Mouse (Mus musculus) adrenal gland, adult 2 months (tissue): ENCODE results near the gene Dmrt2. TPM values are rescaled to one million over a fixed set of nuclear protein-coding genes. Genes with fewer than 3 reads are reported as not detected.
A peak's percentile ranks its signal among the peaks of the same experiment; 100 is the strongest.

Experiments used
- DNase-seq: peaks from one replicate; pipeline ENCODE4 v3.0.0; 2021
- long read RNA-seq: library from polyadenylated mRNA; stranded (forward); transcript quantifications from one replicate; pipeline ENCODE4 v2.0.0, GENCODE M21; 2021
- polyA plus RNA-seq: library from polyadenylated mRNA; depleted of rRNA; stranded (reverse); fragments of >200 nt; gene quantifications from 2 replicates; pipeline ENCODE4 v1.2.3, GENCODE M21; 2012; rRNA removed
- total RNA-seq, 2 experiments: library from RNA; stranded (reverse); gene quantifications; 2 replicates each; pipeline ENCODE4 v1.2.3; 2021

The Dmrt2 gene
- total RNA-seq, result 10 to 100 TPM in 1 of 2 experiments, 1 to 10 TPM in 1; 2.5 to 11.1 TPM
- 4.3 and 8.2 TPM in 2 replicates for polyA plus RNA-seq
- long read RNA-seq, transcript Dmrt2-201 (4 exons, 2,337 nt), result major isoform, 8 of 12 reads
- long read RNA-seq, partial matches to known transcripts, result 1 of 12 reads
- long read RNA-seq, other reads (novel, unspliced or antisense), result 3 of 12 reads

DNA sequence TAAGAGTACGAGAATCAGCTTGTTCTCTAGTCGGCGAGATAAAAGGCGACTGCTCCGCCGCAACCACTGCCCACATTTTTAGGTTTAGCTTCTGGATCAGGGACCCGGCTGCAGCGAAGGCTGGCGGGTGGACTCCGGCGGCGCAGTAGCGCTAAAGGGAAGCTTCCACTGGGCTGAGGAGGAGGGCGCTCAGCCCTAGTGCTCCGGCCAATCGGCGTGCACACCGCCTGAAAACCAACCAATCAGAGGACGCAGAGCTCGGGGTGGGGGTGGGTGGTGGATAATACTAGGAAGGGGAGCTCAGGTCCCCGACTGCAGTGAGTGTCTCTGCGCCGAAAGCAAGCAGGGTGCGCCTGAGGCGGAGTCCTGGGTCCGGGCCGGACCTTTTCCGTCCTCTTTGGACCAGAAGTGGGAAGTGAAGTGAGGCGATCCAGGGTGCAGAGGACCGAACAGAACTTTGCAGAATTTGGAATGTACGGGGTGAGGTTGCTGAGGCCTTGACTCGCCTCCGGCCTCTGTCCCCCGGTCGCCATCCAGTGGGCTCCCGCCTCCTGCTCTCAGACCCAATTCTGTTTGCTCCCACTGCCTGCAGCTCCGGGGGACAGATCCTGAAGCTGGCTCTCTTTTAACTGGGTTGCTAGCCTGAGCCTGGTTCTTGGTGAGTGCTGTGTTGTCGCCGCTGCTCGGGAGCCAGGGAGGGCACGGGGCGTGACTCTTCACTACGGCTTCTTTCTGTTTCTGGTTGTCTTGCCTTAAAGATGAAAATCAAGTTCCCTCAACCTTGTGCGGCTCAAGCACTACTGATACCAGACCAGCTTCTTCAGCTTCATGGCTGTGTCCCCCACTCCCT, at the start of gene Dmrt2:
TSS of gene Dmrt2 (plus strand) at position 311 of the 850 bp plus-strand sequence.
- peak; percentile 88 for DNase-seq

- DNase-seq, result peak; percentile 69
These were observed 43.7 kb upstream of the Dmrt2 start for GRCm38 (mm10) chr19:25628490-25628889.

GRCm38 (mm10) chr19:25635119-25635518, 37.1 kb upstream of the Dmrt2 start:
- no peak for DNase-seq

GRCm38 (mm10) chr19:25635622-25636244, 36.5 kb upstream of the Dmrt2 start:
- DNase-seq, result peak; percentile 70

GRCm38 (mm10) chr19:25638766-25639361, 33.3 kb upstream of the Dmrt2 start:
- DNase-seq, result no peak

DNA sequence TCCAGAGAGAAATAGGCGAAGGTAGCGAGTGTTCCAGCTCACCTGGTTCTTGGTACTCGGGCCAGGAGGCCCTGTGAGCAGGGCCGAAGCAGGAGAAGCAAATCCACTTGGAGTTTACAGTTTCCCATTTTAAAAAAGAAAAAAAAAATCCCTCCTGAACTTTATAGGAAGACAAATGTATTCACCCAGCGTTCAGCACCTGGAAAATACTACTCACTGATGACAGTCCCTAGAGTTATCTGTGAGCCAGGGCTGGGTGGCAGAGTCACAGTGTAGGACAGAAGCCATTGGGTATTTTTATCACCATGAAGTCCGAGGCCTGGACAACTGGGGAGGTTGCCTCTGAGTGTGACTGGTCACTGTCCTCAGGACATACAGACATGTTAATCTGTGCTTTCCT, 30.4 kb upstream of the Dmrt2 start:
- no peak for DNase-seq

GRCm38 (mm10) chr19:25647136-25647535, 25.1 kb upstream of the Dmrt2 start:
- no peak for DNase-seq

DNA sequence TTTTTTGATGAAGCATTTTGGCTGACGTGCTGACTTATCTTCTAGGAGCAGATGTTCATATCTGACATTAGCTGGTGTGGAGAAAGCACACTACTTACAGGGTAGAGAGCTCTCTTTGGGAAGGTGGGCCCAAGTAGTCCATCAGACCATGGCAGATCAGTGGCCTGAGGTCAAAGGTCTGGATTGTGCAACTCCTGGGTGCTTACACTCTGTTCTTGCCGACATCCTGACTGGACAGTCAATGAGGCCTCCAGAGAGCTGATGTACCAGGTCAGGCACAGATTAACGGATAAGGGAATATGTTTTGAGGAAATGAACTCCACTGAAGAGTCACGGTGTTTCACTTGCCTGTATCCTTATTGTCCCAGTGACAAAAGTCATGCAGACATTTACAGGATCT, 23.5 kb upstream of the Dmrt2 start:
- DNase-seq, result no peak

DNA sequence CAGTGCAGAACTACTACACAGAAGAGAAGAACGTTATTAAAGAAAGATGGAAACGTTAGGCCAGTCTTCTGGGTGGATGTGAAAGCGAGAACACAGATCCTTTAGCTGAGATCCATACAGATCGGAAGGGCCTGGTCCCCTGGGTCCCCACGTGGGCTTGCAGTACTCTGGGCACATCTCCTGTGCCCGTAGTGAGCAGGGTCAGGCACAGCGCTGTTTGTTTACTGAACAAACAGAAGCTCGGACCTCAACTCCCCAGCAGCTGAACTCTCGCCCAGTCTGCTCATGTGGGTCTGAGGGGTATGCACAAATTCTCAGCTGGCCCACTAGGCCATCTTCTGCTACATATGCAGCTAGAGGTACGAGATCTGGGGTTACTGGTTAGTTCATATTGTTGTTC, 21.7 kb upstream of the Dmrt2 start:
- no peak for DNase-seq

DNA sequence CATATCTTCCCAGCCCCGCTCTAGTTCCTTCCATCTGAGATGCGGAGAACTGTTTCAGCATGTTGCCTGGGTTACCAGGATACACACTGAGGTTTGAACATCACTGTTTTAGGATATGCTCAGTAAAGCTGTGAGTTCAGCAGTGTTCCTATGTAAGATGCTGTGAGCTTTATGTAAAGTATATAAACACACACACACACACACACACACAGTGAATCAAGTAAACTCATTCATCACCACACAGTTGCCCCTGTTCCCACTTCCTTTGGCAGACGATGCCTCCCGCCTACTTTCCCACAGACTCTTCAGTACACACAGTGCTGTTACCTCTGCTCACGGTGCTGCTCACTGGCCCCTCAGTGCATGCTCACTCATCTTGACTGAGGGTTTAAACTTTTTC, 19.7 kb upstream of the Dmrt2 start:
- no peak for DNase-seq

- DNase-seq, result no peak
These were observed 18.0 kb upstream of the Dmrt2 start for GRCm38 (mm10) chr19:25654034-25654749.

DNA sequence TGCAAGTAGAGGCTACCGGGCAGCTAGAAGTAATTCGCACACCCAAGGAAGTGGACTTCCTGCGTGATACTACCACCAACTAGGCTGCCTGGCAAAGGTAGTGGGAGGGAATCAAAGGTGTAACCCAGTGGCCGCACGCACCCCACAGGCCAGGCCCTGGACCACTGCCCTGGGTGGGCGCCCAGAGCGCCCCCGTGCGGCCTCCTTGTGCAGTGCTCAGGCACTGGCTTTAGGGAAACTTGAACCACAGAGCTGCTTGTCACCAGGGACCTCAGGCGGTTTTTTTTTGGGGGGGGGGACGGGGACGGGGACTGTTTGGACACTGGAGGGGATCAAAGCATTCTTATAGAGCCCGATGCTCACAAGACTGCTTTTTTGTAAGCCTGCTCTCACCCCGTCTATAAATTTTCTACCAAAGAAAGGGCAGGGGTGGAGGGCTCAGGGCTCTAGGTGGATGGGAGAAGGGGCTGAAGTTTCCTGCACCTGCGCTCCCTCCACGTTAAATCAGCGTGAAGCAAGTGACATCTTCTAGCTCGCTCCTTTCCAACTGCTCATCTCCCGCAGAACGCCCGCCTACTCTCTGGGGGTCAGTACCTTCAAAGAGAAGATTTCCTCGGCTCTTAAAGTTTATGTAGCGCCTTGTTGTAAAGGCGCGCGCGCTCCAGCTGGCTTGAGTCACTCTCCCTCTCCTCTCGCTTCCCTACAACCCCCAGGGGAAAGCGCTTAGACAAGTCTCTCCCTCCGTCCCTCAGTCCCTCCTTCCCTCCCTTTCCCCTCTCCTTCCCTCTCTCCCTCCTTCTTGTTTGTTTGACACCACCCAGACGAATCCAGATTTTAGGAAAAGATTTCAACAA, 6.5 kb upstream of the Dmrt2 start:
- DNase-seq, result no peak

GRCm38 (mm10) chr19:25667836-25668235, 4.4 kb upstream of the Dmrt2 start:
- no peak for DNase-seq

- no peak for DNase-seq
These were observed 2.5 kb upstream of the Dmrt2 start for GRCm38 (mm10) chr19:25669593-25670248.

DNA sequence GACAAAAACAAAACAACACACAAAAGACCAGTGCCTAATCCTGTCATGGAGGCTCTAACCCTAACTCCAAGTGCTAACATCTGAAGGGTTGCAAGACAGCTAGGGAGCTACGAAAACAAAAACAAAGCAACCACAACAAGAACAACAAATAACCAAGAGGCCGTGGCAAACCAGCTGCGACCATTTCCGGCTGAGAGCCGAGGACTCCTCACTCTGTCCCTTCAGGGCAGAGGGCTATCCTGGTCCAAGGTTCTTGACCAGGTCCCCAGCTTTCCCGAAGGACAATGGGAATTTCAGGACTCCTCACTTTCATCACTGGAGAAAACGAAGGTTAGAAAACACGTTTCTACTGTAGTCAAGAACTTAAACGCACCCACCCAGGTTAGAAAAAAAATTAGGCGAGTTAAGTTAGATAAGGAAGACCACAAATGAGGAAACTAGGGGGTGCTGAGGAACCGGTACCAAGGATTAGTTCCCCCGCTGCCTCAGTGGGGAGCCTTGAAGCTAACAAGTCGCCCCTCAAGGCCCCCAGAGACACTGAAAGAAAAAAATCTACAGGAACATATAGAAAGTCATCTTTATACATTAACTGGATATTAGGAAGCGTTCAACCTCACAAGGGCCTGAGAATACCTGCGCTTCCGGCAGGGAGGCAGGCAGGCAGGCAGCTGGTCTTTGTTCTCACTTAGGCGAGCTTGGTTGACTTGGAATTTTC, 1.5 kb upstream of the Dmrt2 start:
- DNase-seq, result no peak

GRCm38 (mm10) chr19:25671681-25672080, 530 bp upstream of the Dmrt2 start:
- DNase-seq, result no peak

DNA sequence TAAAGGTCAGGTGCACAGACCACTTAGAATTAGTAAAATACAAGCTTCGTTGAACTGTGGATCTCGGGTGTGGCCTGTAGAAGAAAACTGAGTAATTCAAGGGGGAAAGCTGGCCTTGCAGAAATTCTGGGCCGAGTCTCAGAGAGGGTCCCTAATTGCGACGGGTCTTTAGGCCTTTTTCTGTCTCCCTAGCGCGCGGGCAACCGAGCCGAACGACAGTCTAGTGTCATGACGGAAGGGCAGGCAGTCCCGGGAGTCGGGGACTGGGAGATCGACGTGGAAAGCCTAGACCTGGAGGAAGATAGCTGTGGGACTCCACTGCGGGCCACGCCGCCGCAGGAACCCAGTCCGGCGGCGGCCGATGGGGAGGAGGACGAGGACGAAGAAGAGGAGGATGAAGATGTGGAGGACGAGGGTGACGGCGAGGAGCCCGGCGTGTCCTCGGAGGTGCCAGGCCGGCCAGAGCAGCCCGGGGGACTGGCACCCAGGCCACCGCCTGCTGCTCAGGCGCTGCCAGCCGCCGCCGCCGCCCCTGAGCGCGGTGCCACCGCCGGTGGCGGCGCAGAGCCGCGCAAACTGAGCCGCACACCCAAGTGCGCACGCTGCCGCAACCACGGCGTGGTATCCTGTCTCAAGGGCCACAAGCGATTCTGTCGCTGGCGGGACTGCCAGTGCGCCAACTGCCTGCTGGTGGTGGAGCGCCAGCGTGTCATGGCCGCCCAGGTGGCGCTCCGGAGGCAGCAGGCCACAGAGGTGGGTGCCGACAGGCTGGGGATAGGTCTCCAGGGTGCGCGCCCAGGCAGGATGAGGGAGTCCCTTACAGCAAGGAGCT, 1.2 kb downstream of the Dmrt2 start:
- peak; percentile 69 for DNase-seq

- no peak for DNase-seq
These were observed 1.8 kb downstream of the Dmrt2 start for GRCm38 (mm10) chr19:25674056-25674420.

- no peak for DNase-seq
These were observed 2.5 kb downstream of the Dmrt2 start for GRCm38 (mm10) chr19:25674744-25675143.
